ENCODE assay signal across 9 mouse cellular contexts in genomic region chr11:54113352-54113751, GRCm38 (mm10). TPM values are rescaled to one million over a fixed set of nuclear protein-coding genes. Genes with fewer than 3 reads are reported as not detected.
DNase-seq lines count a peak whose midpoint lies in the region; ATAC-seq and TF ChIP-seq lines count a peak whose summit lies in the region.
"Had no signal": no experiment of that assay in that cellular context is flagged by ENCODE, and none has a peak within 500 bp of the region (broad histone marks: within the 10 kb centered on the region; RNA-seq: fewer than 3 reads in every experiment).

No protein-coding gene starts in this region.

- no peak overlapping the region for H3K9ac ChIP-seq in embryonic facial prominence, embryonic 15.5 days
- H3K9ac ChIP-seq in hindbrain, postnatal 0 days (replicated peaks; ENCODE audit: low read length): peak overlapping the region; percentile 24; the same call in 1 of the 2 replicates
- peak overlapping the region; percentile 34 for H3K9ac ChIP-seq in midbrain, postnatal 0 days (replicated peaks; ENCODE audit: low read length, poor library complexity, severe bottlenecking)

- peak overlapping the region; percentile 89 for H3K27ac ChIP-seq in embryonic facial prominence, embryonic 15.5 days (replicated peaks)
- peak overlapping the region; percentile 70 for H3K27ac ChIP-seq in hindbrain, postnatal 0 days
- H3K27ac ChIP-seq in midbrain, postnatal 0 days (ENCODE audit: low read depth, low read length): peak overlapping the region; percentile 70

- TF ChIP-seq POLR2A in lung, adult 2 months (IDR thresholded peaks at IDR 0.05; ENCODE audit: borderline replicate concordance, extremely low read depth, low read depth, low read length): no peak

- H3K4me2 ChIP-seq in embryonic facial prominence, embryonic 15.5 days (replicated peaks): peak overlapping the region; percentile 42
- peak overlapping the region; percentile 34 for H3K4me2 ChIP-seq in hindbrain, postnatal 0 days (ENCODE audit: low read depth, low read length)
- H3K4me2 ChIP-seq in midbrain, postnatal 0 days (ENCODE audit: low read depth, low read length, poor library complexity, severe bottlenecking): peak overlapping the region; percentile 20; the same call in 1 of the 2 replicates

- no peak for TF ChIP-seq CTCF in lung, adult 2 months (IDR thresholded peaks at IDR 0.05; ENCODE audit: insufficient read depth, low read length)
- TF ChIP-seq CTCF in hindbrain, postnatal 0 days (IDR thresholded peaks at IDR 0.05; ENCODE audit: low read depth): no peak
- no peak for TF ChIP-seq CTCF in midbrain, postnatal 0 days (IDR thresholded peaks at IDR 0.05)

- H3K9me3 ChIP-seq in embryonic facial prominence, embryonic 15.5 days (replicated peaks): no peaks in the 10 kb centered on the region
- no peaks in the 10 kb centered on the region for H3K9me3 ChIP-seq in hindbrain, postnatal 0 days (ENCODE audit: low read length)
- no peaks in the 10 kb centered on the region for H3K9me3 ChIP-seq in midbrain, postnatal 0 days (ENCODE audit: low read length)

- H3K4me1 ChIP-seq in lung, adult 2 months (ENCODE audit: control insufficient read depth, insufficient read depth, low read length): peaks cover 11% of the 10 kb centered on the region
- H3K4me1 ChIP-seq in embryonic facial prominence, embryonic 15.5 days: peaks cover 54% of the 10 kb centered on the region
- H3K4me1 ChIP-seq in hindbrain, postnatal 0 days (ENCODE audit: insufficient read depth, low read length): peaks cover 21% of the 10 kb centered on the region
- peaks cover 12% of the 10 kb centered on the region; the same call in 1 of the 2 replicates for H3K4me1 ChIP-seq in midbrain, postnatal 0 days (ENCODE audit: insufficient read depth, low read length)

- no peak for DNase-seq in lung, adult 2 months
- DNase-seq in lung, postnatal 14 days: no peak
- peak; percentile 54 for DNase-seq in hindbrain, postnatal 0 days (ENCODE audit: low spot score)
- peak; percentile 51 for DNase-seq in midbrain, postnatal 0 days (ENCODE audit: low spot score)
- DNase-seq in T-cell, adult 2 months (ENCODE audit: low spot score): no peak
- DNase-seq in spleen, postnatal 14 days (ENCODE audit: low spot score in 2 of 2): no peak
- DNase-seq in layer of hippocampus, postnatal 25 days (ENCODE audit: extremely low spot score in 1 of 2, low spot score in 1 of 2): no peak

- H3K27me3 ChIP-seq in embryonic facial prominence, embryonic 15.5 days: no peaks in the 10 kb centered on the region
- H3K27me3 ChIP-seq in hindbrain, postnatal 0 days (ENCODE audit: insufficient read depth, low read length): no peaks in the 10 kb centered on the region
- H3K27me3 ChIP-seq in midbrain, postnatal 0 days (ENCODE audit: insufficient read depth, low read length): no peaks in the 10 kb centered on the region

- H3K36me3 ChIP-seq in embryonic facial prominence, embryonic 15.5 days: peaks cover 25% of the 10 kb centered on the region
- peaks cover 5% of the 10 kb centered on the region; the same call in 1 of the 2 replicates for H3K36me3 ChIP-seq in hindbrain, postnatal 0 days (ENCODE audit: insufficient read depth, low read length)
- H3K36me3 ChIP-seq in midbrain, postnatal 0 days (ENCODE audit: insufficient read depth, low read length): no peaks in the 10 kb centered on the region

- ATAC-seq in embryonic facial prominence, embryonic 15.5 days (ENCODE audit: insufficient number of reproducible peaks, low FRiP score, low TSS enrichment, low read depth): no peak
- no peak for ATAC-seq in hindbrain, postnatal 0 days
- no peak; the same call in 1 of the 2 replicates for ATAC-seq in midbrain, postnatal 0 days (ENCODE audit: low FRiP score)

- 12% methylated on average over 4 of the region's 4 CpGs for WGBS in lung, adult 2 months
- WGBS in embryonic facial prominence, embryonic 15.5 days: 14% methylated on average over 4 of the region's 4 CpGs
- 23% methylated on average over 4 of the region's 4 CpGs for WGBS in hindbrain, postnatal 0 days
- WGBS in midbrain, postnatal 0 days: 17% methylated on average over 4 of the region's 4 CpGs

- H3K4me3 ChIP-seq in lung, adult 2 months (replicated peaks; ENCODE audit: extremely low read depth, low read depth, low read length): peak overlapping the region; percentile 36
- peak overlapping the region; percentile 5; the same call in 1 of the 2 replicates for H3K4me3 ChIP-seq in embryonic facial prominence, embryonic 15.5 days (replicated peaks)
- no peak overlapping the region for H3K4me3 ChIP-seq in hindbrain, postnatal 0 days (ENCODE audit: low read length)
- H3K4me3 ChIP-seq in midbrain, postnatal 0 days (ENCODE audit: low read depth, low read length): no peak overlapping the region

RNA-seq across cellular contexts. Expression of gene P4ha2, which starts 13.5 kb away (rescaled TPM):
- 25.9 and 30.0 TPM in 2 replicates for polyA plus RNA-seq in lung, adult 2 months (2012; rRNA removed)
- 123 and 126 TPM in 2 replicates for polyA plus RNA-seq in embryonic facial prominence, embryonic 15.5 days (2015; fragmentation: Nextera tagmentation; extraction: Ambion mirVana)
- 6.5 and 9.7 TPM in 2 replicates for total RNA-seq in hindbrain, postnatal 0 days (2014; rRNA removed)
- polyA plus RNA-seq in hindbrain, postnatal 0 days (2015; fragmentation: Nextera tagmentation; extraction: Ambion mirVana): 8.4 and 9.0 TPM in 2 replicates
- 8.9 and 16.4 TPM in 2 replicates for total RNA-seq in midbrain, postnatal 0 days (2014; rRNA removed)
- 8.6 and 8.7 TPM in 2 replicates for polyA plus RNA-seq in midbrain, postnatal 0 days (2015; fragmentation: Nextera tagmentation; extraction: Ambion mirVana)
- total RNA-seq in layer of hippocampus, postnatal 25 days (2021): 10 to 100 TPM; 15.2 to 22.4 TPM
- total RNA-seq: hematopoietic stem cell, adult 5-6 weeks had no signal

RNA-seq across cellular contexts. Expression of gene Pdlim4, which starts 44.5 kb away (rescaled TPM):
- 22.9 and 25.6 TPM in 2 replicates for polyA plus RNA-seq in lung, adult 2 months (2012; rRNA removed)
- polyA plus RNA-seq in embryonic facial prominence, embryonic 15.5 days (2015; fragmentation: Nextera tagmentation; extraction: Ambion mirVana): 168 and 169 TPM in 2 replicates
- 46.1 and 51.1 TPM in 2 replicates for total RNA-seq in hindbrain, postnatal 0 days (2014; rRNA removed)
- 47.6 and 54.6 TPM in 2 replicates for polyA plus RNA-seq in hindbrain, postnatal 0 days (2015; fragmentation: Nextera tagmentation; extraction: Ambion mirVana)
- total RNA-seq in midbrain, postnatal 0 days (2014; rRNA removed): 19.5 and 31.7 TPM in 2 replicates
- 32.8 and 35.1 TPM in 2 replicates for polyA plus RNA-seq in midbrain, postnatal 0 days (2015; fragmentation: Nextera tagmentation; extraction: Ambion mirVana)
- total RNA-seq in layer of hippocampus, postnatal 25 days (2021): 10 to 100 TPM; 15.7 TPM
- total RNA-seq: hematopoietic stem cell, adult 5-6 weeks had no signal

Comparison
In these comparisons a context has a peak if more than half of its experiments do, and no peak if none do; other contexts are left out.
1. DNase-seq: peak in hindbrain, postnatal 0 days (single experiment) and midbrain, postnatal 0 days (single experiment); none in lung, adult 2 months (single experiment), lung, postnatal 14 days (single experiment), T-cell, adult 2 months (single experiment), spleen, postnatal 14 days (0 of 2) and layer of hippocampus, postnatal 25 days (0 of 2).
2. H3K4me3 ChIP-seq: peak in lung, adult 2 months (single experiment) and embryonic facial prominence, embryonic 15.5 days (single experiment); none in hindbrain, postnatal 0 days (single experiment) and midbrain, postnatal 0 days (single experiment).
3. Peak in every context shown above with its lines, with median percentiles within 50 percentile points of each other: H3K27ac ChIP-seq and H3K4me2 ChIP-seq.